In the genomic region with DNA sequence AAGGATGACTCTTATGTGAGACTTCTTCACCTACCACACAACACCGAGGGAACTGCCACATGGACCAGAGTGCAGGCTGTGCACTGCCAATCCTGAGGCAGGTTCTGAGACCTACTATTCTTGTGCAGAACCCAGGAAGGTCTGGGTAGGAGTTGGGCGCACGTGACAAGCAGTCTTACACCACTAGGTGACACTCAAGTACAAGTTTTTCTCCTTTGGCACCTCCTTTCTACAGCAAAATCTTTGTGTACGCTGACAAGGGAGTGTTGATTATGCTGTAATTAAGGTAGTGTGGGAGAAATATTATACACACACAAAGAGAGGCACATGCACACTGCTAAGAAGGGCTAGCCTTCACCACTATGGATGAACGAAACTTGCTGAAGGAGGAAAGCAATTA, we compare ENCODE assay signal across 8 mouse cellular contexts.
DNase-seq lines count a peak whose midpoint lies in the region; ATAC-seq and TF ChIP-seq lines count a peak whose summit lies in the region.

No protein-coding gene starts in this region.

- 30% methylated on average over 5 of the region's 5 CpGs for WGBS in forebrain, embryonic 11.5 days
- 35% methylated on average over 5 of the region's 5 CpGs for WGBS in forebrain, embryonic 10.5 days
- 28% methylated on average over 5 of the region's 5 CpGs for WGBS in midbrain, embryonic 13.5 days

- no peak overlapping the region for H3ac ChIP-seq in C2C12 (ENCODE audit: control insufficient read depth, insufficient read length, low read depth)

- H3K9ac ChIP-seq in forebrain, embryonic 11.5 days (ENCODE audit: low read length): no peak overlapping the region
- H3K9ac ChIP-seq in midbrain, embryonic 13.5 days (replicated peaks): no peak overlapping the region

- H3K27me3 ChIP-seq in forebrain, embryonic 11.5 days (ENCODE audit: control insufficient read depth, insufficient read depth, low read length): no peaks in the 10 kb centered on the region
- H3K27me3 ChIP-seq in forebrain, embryonic 10.5 days (ENCODE audit: poor library complexity, severe bottlenecking): no peaks in the 10 kb centered on the region
- H3K27me3 ChIP-seq in C2C12 (ENCODE audit: control insufficient read depth, insufficient read depth, insufficient read length): no peaks in the 10 kb centered on the region
- no peaks in the 10 kb centered on the region for H3K27me3 ChIP-seq in midbrain, embryonic 13.5 days

- peak; percentile 65 for ATAC-seq in forebrain, embryonic 11.5 days (replicated peaks; ENCODE audit: low FRiP score)
- ATAC-seq in midbrain, embryonic 13.5 days: peak; percentile 72
- ATAC-seq in erythroblast, adult 5-6 weeks (replicated peaks; ENCODE audit: low FRiP score, poor library complexity, severe bottlenecking): no peak

- no peak overlapping the region for H3K27ac ChIP-seq in forebrain, embryonic 11.5 days (ENCODE audit: low read depth, low read length)
- H3K27ac ChIP-seq in forebrain, embryonic 10.5 days: no peak overlapping the region
- H3K27ac ChIP-seq in midbrain, embryonic 13.5 days: no peak overlapping the region

- intact Hi-C loops in heart, postnatal 14 days (cut with DNase I): loop anchor here (2.0 to 10.0 kb wide), 3 partner anchors 75 to 241 kb away; a partner anchor contains a TSS

- H3K9me3 ChIP-seq in forebrain, embryonic 11.5 days (ENCODE audit: control insufficient read depth, low read length): no peaks in the 10 kb centered on the region
- no peaks in the 10 kb centered on the region for H3K9me3 ChIP-seq in forebrain, embryonic 10.5 days
- no peaks in the 10 kb centered on the region for H3K9me3 ChIP-seq in midbrain, embryonic 13.5 days

- H3K4me1 ChIP-seq in forebrain, embryonic 11.5 days (replicated peaks; ENCODE audit: control insufficient read depth, insufficient read depth, low read length): no peaks in the 10 kb centered on the region; the same call in 1 of the 2 replicates
- 0 out of 2 replicates have a peak, but pooled peaks cover 3% of the 10 kb centered on the region for H3K4me1 ChIP-seq in forebrain, embryonic 10.5 days
- no peaks in the 10 kb centered on the region for H3K4me1 ChIP-seq in midbrain, embryonic 13.5 days (replicated peaks)

- DNase-seq in forebrain, embryonic 11.5 days (ENCODE audit: low spot score): peak; percentile 59
- DNase-seq in forebrain, embryonic 10.5 days (ENCODE audit: extremely low spot score, low spot score): no peak
- peak; percentile 42 for DNase-seq in cerebellum, adult 9-11 months
- DNase-seq in heart, postnatal 14 days: peak; percentile 23 to 41
- DNase-seq in kidney, postnatal 36 days: peak; percentile 49 to 55

- H3K36me3 ChIP-seq in forebrain, embryonic 11.5 days (ENCODE audit: control insufficient read depth, insufficient read depth, low read length): no peaks in the 10 kb centered on the region
- H3K36me3 ChIP-seq in forebrain, embryonic 10.5 days (replicated peaks): no peaks in the 10 kb centered on the region
- peaks cover 8% of the 10 kb centered on the region for H3K36me3 ChIP-seq in C2C12 (ENCODE audit: control insufficient read depth, insufficient read depth)
- H3K36me3 ChIP-seq in midbrain, embryonic 13.5 days: no peaks in the 10 kb centered on the region

- H3K79me3 ChIP-seq in C2C12 (ENCODE audit: low read depth): no peaks in the 10 kb centered on the region

- no peak overlapping the region for H3K4me3 ChIP-seq in forebrain, embryonic 11.5 days (ENCODE audit: low read depth, low read length)
- H3K4me3 ChIP-seq in forebrain, embryonic 10.5 days: no peak overlapping the region
- H3K4me3 ChIP-seq in C2C12 (ENCODE audit: insufficient read depth, poor library complexity, severe bottlenecking): no peak overlapping the region
- H3K4me3 ChIP-seq in midbrain, embryonic 13.5 days (replicated peaks): no peak overlapping the region

- no peak overlapping the region for H3K4me2 ChIP-seq in forebrain, embryonic 11.5 days (ENCODE audit: low read depth, low read length, severe bottlenecking)
- H3K4me2 ChIP-seq in midbrain, embryonic 13.5 days (replicated peaks): no peak overlapping the region

- H3K79me2 ChIP-seq in C2C12 (ENCODE audit: control insufficient read depth, insufficient read depth): no peaks in the 10 kb centered on the region

- TF ChIP-seq CTCF in C2C12 (IDR thresholded peaks at IDR 0.05; ENCODE audit: control insufficient read depth, insufficient read depth, insufficient read length): no peak

TF ChIP-seq in C2C12, 6 proteins besides CTCF, POLR2A, EP300 and RAD21:
- TF ChIP-seq USF1 (IDR thresholded peaks at IDR 0.05; ENCODE audit: low read depth) (peak; percentile 75), FOSL1 (IDR thresholded peaks at IDR 0.05; ENCODE audit: insufficient read depth, low read length, poor library complexity, severe bottlenecking) (no peak), MAX (IDR thresholded peaks at IDR 0.05) (peak; percentile 68)
